Mouse (Mus musculus): ENCODE measurements around the gene Lcn4. TPM values are rescaled to one million over a fixed set of nuclear protein-coding genes. Genes with fewer than 3 reads are reported as not detected.

Gene Lcn4
- polyA plus RNA-seq, 1 experiment, result 0.34 TPM

GRCm38 (mm10) chr2:26661143-26661752 is 9.8 kb downstream of the Lcn4 start:
- WGBS, result 2% methylated on average over 20 of the region's 20 CpGs
- no peaks in the 10 kb centered on the region for H3K36me3 ChIP-seq (ENCODE audit: control insufficient read depth, insufficient read depth, low read length)
- no peak overlapping the region for H3K4me3 ChIP-seq (ENCODE audit: insufficient read depth, low read depth, low read length)
- H3K4me1 ChIP-seq (ENCODE audit: control insufficient read depth, insufficient read depth, low read length), result no peaks in the 10 kb centered on the region
- TF ChIP-seq CTCF (conservative IDR thresholded peaks at IDR 0.05; ENCODE audit: insufficient read depth, insufficient read length, low read depth, low read length), result no peak
- no peak for TF ChIP-seq POLR2A (IDR thresholded peaks at IDR 0.05; ENCODE audit: low read depth, low read length)
- no peak for DNase-seq
- no peak overlapping the region for H3K27ac ChIP-seq (ENCODE audit: insufficient read depth, low read depth, low read length)
- H3K27me3 ChIP-seq (replicated peaks; ENCODE audit: control insufficient read depth, insufficient read depth, low read length), result no peaks in the 10 kb centered on the region; the same call in 1 of the 2 replicates

- Histone ChIP-seq H3K4me3 (ENCODE audit: insufficient read depth, low read depth, low read length) (no peak overlapping the region), H3K4me1 (ENCODE audit: control insufficient read depth, insufficient read depth, low read length) (no peaks in the 10 kb centered on the region), H3K27me3 (replicated peaks; ENCODE audit: control insufficient read depth, insufficient read depth, low read length) (no peaks in the 10 kb centered on the region; the same call in 1 of the 2 replicates), H3K27ac (ENCODE audit: insufficient read depth, low read depth, low read length) (no peak overlapping the region), H3K36me3 (ENCODE audit: control insufficient read depth, insufficient read depth, low read length) (no peaks in the 10 kb centered on the region)
- no peak for TF ChIP-seq POLR2A (IDR thresholded peaks at IDR 0.05; ENCODE audit: low read depth, low read length)
- TF ChIP-seq CTCF (conservative IDR thresholded peaks at IDR 0.05; ENCODE audit: insufficient read depth, insufficient read length, low read depth, low read length), result no peak
- no peak for DNase-seq
- WGBS, result 92% methylated on average over 2 of the region's 2 CpGs
Observed at GRCm38 (mm10) chr2:26657426-26657825, 13.7 kb downstream of the Lcn4 start.

GRCm38 (mm10) chr2:26654687-26655086 is 16.4 kb downstream of the Lcn4 start:
- TF ChIP-seq POLR2A (IDR thresholded peaks at IDR 0.05; ENCODE audit: low read depth, low read length) (no peak), CTCF (conservative IDR thresholded peaks at IDR 0.05; ENCODE audit: insufficient read depth, insufficient read length, low read depth, low read length) (no peak)
- Histone ChIP-seq H3K4me1 (ENCODE audit: control insufficient read depth, insufficient read depth, low read length) (no peaks in the 10 kb centered on the region), H3K27me3 (replicated peaks; ENCODE audit: control insufficient read depth, insufficient read depth, low read length) (no peaks in the 10 kb centered on the region), H3K36me3 (ENCODE audit: control insufficient read depth, insufficient read depth, low read length) (no peaks in the 10 kb centered on the region), H3K27ac (ENCODE audit: insufficient read depth, low read depth, low read length) (no peak overlapping the region), H3K4me3 (ENCODE audit: insufficient read depth, low read depth, low read length) (no peak overlapping the region)
- DNase-seq, result no peak
- WGBS, result 20% methylated on average over 1 of the region's 1 CpGs

DNA sequence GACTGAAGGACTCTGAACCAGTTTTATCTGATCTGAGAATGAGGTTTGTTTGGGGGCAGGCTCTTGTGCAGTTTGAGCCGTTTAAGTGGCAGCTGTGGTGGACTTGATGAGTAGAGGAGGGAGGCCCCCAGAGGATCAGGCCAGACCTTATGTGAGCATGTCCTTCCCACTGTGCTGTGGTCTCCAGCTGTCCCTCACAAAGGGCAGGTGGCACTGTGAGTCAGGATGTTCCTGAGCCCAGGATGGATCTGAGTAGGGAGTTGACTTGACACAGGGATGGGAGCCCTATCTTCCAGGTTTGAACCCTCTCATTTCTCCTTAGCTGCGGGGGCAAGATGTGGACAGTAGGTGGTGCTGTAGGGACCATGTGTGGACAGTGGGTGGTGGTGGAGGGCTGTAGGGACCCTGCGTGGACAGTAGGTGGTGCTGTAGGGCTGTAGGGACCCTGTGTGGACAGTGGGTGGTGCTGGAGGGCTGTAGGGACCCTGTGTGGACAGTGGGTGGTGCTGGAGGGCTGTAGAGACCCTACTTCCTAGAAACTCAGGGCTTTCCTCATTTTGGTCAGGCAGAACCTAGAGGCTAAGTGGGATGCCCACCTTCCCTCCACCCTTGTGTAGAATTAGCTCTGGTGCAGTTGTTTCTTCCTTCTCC is 24.3 kb downstream of the Lcn4 start:
- no peak overlapping the region for H3K27ac ChIP-seq (ENCODE audit: insufficient read depth, low read depth, low read length)
- DNase-seq, result peak; percentile 85
- no peaks in the 10 kb centered on the region for H3K27me3 ChIP-seq (replicated peaks; ENCODE audit: control insufficient read depth, insufficient read depth, low read length)
- H3K4me3 ChIP-seq (ENCODE audit: insufficient read depth, low read depth, low read length), result no peak overlapping the region
- H3K4me1 ChIP-seq (ENCODE audit: control insufficient read depth, insufficient read depth, low read length), result no peaks in the 10 kb centered on the region
- no peak for TF ChIP-seq POLR2A (IDR thresholded peaks at IDR 0.05; ENCODE audit: low read depth, low read length)
- peak; percentile 99 for TF ChIP-seq CTCF (conservative IDR thresholded peaks at IDR 0.05; ENCODE audit: insufficient read depth, insufficient read length, low read depth, low read length)
- no peaks in the 10 kb centered on the region for H3K36me3 ChIP-seq (ENCODE audit: control insufficient read depth, insufficient read depth, low read length)
- WGBS, result 14% methylated on average over 3 of the region's 3 CpGs

- Histone ChIP-seq H3K4me1 (ENCODE audit: control insufficient read depth, insufficient read depth, low read length) (peaks cover 4% of the 10 kb centered on the region; the same call in 1 of the 2 replicates), H3K36me3 (ENCODE audit: control insufficient read depth, insufficient read depth, low read length) (no peaks in the 10 kb centered on the region), H3K27ac (ENCODE audit: insufficient read depth, low read depth, low read length) (no peak overlapping the region), H3K27me3 (replicated peaks; ENCODE audit: control insufficient read depth, insufficient read depth, low read length) (no peaks in the 10 kb centered on the region), H3K4me3 (ENCODE audit: insufficient read depth, low read depth, low read length) (no peak overlapping the region)
- no peak for TF ChIP-seq POLR2A (IDR thresholded peaks at IDR 0.05; ENCODE audit: low read depth, low read length)
- peak; percentile 43 for TF ChIP-seq CTCF (conservative IDR thresholded peaks at IDR 0.05; ENCODE audit: insufficient read depth, insufficient read length, low read depth, low read length)
- peak; percentile 31 for DNase-seq
- 56% methylated on average over 2 of the region's 2 CpGs for WGBS
Observed at GRCm38 (mm10) chr2:26643942-26644341, 27.1 kb downstream of the Lcn4 start.

DNA sequence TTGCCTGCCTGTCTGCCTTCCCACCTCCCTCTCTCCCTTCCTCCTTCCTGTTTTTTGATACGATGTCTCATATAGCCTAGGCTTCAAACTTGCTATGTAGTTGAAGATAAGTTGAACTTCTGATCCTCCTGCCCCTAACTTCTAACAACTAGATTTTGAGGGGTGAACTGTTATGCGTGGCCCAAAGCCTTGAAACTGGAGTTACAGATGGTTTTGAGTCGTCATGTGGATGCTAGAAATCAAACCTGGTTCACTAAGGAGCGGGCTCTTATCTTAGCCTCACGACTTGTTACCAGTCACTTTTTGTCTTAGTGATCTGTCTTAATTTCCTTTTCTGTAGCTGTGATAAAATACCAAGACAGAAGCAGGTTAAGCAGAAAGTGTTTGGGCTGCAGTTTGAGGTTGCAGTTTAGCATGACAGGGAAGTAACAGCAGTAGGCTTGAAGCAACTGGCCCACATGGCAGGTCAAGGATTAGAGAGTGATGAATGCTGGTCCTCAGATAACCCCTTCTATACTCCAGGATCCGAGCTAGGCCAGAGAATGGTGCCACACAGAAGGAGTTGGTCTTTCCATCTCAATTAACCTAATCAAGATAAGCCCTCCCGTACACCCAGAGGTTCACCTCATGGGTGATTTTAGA is 30.0 kb downstream of the Lcn4 start:
- Histone ChIP-seq H3K4me3 (ENCODE audit: insufficient read depth, low read depth, low read length) (no peak overlapping the region), H3K36me3 (ENCODE audit: control insufficient read depth, insufficient read depth, low read length) (no peaks in the 10 kb centered on the region), H3K27me3 (replicated peaks; ENCODE audit: control insufficient read depth, insufficient read depth, low read length) (no peaks in the 10 kb centered on the region), H3K4me1 (ENCODE audit: control insufficient read depth, insufficient read depth, low read length) (peaks cover 13% of the 10 kb centered on the region; the same call in 1 of the 2 replicates), H3K27ac (ENCODE audit: insufficient read depth, low read depth, low read length) (no peak overlapping the region)
- WGBS, result 83% methylated on average over 7 of the region's 7 CpGs
- no peak for TF ChIP-seq CTCF (conservative IDR thresholded peaks at IDR 0.05; ENCODE audit: insufficient read depth, insufficient read length, low read depth, low read length)
- TF ChIP-seq POLR2A (IDR thresholded peaks at IDR 0.05; ENCODE audit: low read depth, low read length), result no peak
- no peak for DNase-seq
